Mouse (Mus musculus) liver, postnatal 0 days (tissue): ENCODE measurements around the gene Odf3l2. TPM values are rescaled to one million over a fixed set of nuclear protein-coding genes. Genes with fewer than 3 reads are reported as not detected.

ENCODE experiments used
- ATAC-seq: fragments of 200-750 bp; cut with Nextera tagmentation; 2 replicates; pipeline ENCODE4 v1.8.0; 2017; ENCODE audit warnings: mild to moderate bottlenecking, moderate library complexity
- DNase-seq: peaks from one replicate; pipeline ENCODE4 v3.0.0-alpha.2; 2016
- H3K27ac ChIP-seq: fragments of 300-500 bp; sonication (generic); 2 replicates; pipeline ENCODE4 v1.5.1; 2014; ENCODE audit warnings: antibody characterized with exemption, moderate library complexity, mild to moderate bottlenecking, low read depth
- H3K27me3 ChIP-seq: fragments of 300-500 bp; sonication (generic); 2 replicates; pipeline ENCODE4 v1.6.1; 2014; ENCODE audit warnings: low read length, control low read depth, mixed read lengths; ENCODE audit not compliant: insufficient read depth
- H3K36me3 ChIP-seq: fragments of 300-500 bp; sonication (generic); replicated peaks from 2 replicates; pipeline ENCODE4 v1.6.1; 2014; ENCODE audit warnings: mild to moderate bottlenecking, control low read depth, low read length, moderate library complexity, mixed read lengths; ENCODE audit not compliant: insufficient read depth
- H3K4me1 ChIP-seq: fragments of 300-500 bp; sonication (generic); 2 replicates; pipeline ENCODE4 v1.6.1; 2014; ENCODE audit warnings: antibody characterized with exemption, mild to moderate bottlenecking, control low read depth; ENCODE audit not compliant: insufficient read depth
- H3K4me2 ChIP-seq: fragments of 300-500 bp; sonication (generic); 2 replicates; pipeline ENCODE4 v1.6.1; 2014; ENCODE audit warnings: low read depth, mild to moderate bottlenecking, low read length, moderate library complexity, mixed read lengths
- H3K4me3 ChIP-seq: fragments of 300-500 bp; sonication (generic); 2 replicates; pipeline ENCODE4 v1.5.1; 2014; ENCODE audit warnings: low read depth, low read length
- H3K9ac ChIP-seq: fragments of 300-500 bp; sonication (generic); replicated peaks from 2 replicates; pipeline ENCODE4 v1.6.1; 2014; ENCODE audit warnings: mild to moderate bottlenecking, moderate library complexity
- H3K9me3 ChIP-seq: fragments of 300-500 bp; sonication (generic); 2 replicates; pipeline ENCODE4 v1.6.1; 2016; ENCODE audit warnings: mild to moderate bottlenecking, control low read depth, low read length, mixed read lengths
- CTCF ChIP-seq: sonication (generic); IDR thresholded peaks from 2 replicates; pipeline ENCODE4 v1.5.1; 2016; ENCODE audit warnings: antibody characterized with exemption, low read depth
- EP300 ChIP-seq: IDR thresholded peaks from 2 replicates; pipeline ENCODE4 v1.6.1; 2016; ENCODE audit warnings: antibody characterized with exemption, low read depth, mild to moderate bottlenecking
- WGBS: fragments of 180-500 bp; shearing (Covaris S2); extraction: QIAGEN DNeasy Blood & Tissue Kit; methylation state at CpG from one replicate; pipeline ENCODE4 v1.1.7; 2014; ENCODE audit not compliant: insufficient replicate concordance; 5-methylcytosine and 5-hydroxymethylcytosine counted together
- polyA plus RNA-seq: library from polyadenylated mRNA; unstranded; fragments of >200 nt; fragmentation: Nextera tagmentation; extraction: Ambion mirVana; gene quantifications from 2 replicates; pipeline ENCODE4 v1.2.1, GENCODE M21; 2015

Odf3l2 gene
- polyA plus RNA-seq, 1 experiment from 2014 or later, result not detected

DNA sequence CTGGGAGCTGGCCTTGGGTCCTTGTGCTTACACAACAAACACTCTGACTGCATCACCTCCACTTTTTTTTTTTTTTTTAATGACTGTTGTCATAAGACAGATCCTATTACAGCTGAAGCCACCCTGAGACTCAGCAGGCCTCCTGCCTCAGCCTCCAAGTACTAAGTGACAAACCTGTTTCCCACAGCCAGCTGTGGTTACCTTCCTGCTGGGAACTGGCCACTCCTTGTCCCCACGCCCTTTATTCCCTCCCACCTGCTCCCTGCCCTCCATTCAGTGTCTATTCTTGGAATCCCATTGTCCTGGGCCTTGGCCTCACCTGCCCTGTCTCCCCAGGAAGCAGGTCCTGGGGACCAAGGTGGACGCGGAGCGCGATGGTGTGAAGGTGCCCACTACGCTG, 42.0 kb upstream of the Odf3l2 start:
- no peak for ATAC-seq
- no peaks in the 10 kb centered on the region for H3K27me3 ChIP-seq
- 97% methylated on average over 6 of the region's 6 CpGs for WGBS
- H3K9me3 ChIP-seq, result no peaks in the 10 kb centered on the region
- no peak overlapping the region for H3K4me3 ChIP-seq
- H3K4me1 ChIP-seq, result peaks cover 19% of the 10 kb centered on the region
- TF ChIP-seq EP300, result no peak
- no peak for TF ChIP-seq CTCF
- no peak overlapping the region for H3K4me2 ChIP-seq
- no peak for DNase-seq
- H3K36me3 ChIP-seq, result peaks cover 49% of the 10 kb centered on the region
- H3K9ac ChIP-seq, result no peak overlapping the region
- no peak overlapping the region for H3K27ac ChIP-seq

DNA sequence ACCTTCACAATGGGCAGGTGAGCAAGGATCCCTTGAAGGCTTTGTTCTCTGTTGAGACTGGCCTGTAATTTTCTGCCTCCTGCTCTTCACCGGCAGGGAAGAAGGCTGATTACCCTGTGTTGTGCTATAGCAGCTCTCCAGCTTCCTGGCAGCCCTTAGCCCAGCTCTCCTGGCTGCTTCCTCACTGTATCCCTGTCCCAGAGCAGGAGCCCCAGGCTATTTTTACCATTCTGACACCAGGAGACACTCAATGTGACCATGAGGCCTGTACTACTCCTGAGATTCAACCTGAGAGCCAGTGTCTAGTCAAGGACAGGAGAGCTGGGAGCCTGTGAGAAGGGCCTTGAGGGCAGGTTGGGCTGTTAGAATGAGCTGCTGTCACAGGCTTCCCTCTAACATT, 41.2 kb upstream of the Odf3l2 start:
- Histone ChIP-seq H3K9me3 (no peaks in the 10 kb centered on the region), H3K36me3 (peaks cover 49% of the 10 kb centered on the region), H3K4me3 (no peak overlapping the region), H3K4me1 (peaks cover 19% of the 10 kb centered on the region), H3K27me3 (no peaks in the 10 kb centered on the region), H3K9ac (no peak overlapping the region), H3K4me2 (no peak overlapping the region), H3K27ac (no peak overlapping the region)
- 100% methylated on average over 1 of the region's 1 CpGs for WGBS
- ATAC-seq (no peak), DNase-seq (no peak)
- TF ChIP-seq CTCF (no peak), EP300 (no peak)

DNA sequence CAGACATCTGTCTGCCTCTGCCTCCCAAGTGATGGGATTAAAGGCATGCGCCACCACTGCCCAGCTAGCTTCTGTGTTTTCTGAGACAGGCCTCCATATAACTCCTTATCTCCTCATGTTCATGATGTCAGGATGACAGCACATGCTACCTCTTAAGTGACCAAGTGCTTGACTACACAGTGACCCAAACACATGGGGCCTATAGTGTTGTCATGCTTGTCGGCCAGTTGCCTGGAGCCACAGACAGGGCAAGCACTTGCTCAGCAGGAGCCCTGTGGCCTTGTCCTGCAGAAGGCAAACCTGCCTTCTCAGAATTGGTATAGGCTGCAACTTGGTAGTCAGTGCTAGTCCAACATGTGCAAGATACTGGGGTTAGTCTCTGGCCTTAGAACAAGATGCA, 40.7 kb upstream of the Odf3l2 start:
- H3K4me1 ChIP-seq, result peaks cover 22% of the 10 kb centered on the region
- TF ChIP-seq EP300 (no peak), CTCF (no peak)
- H3K27me3 ChIP-seq, result no peaks in the 10 kb centered on the region
- DNase-seq (no peak), ATAC-seq (no peak)
- H3K9ac ChIP-seq, result no peak overlapping the region
- no peaks in the 10 kb centered on the region for H3K9me3 ChIP-seq
- 83% methylated on average over 2 of the region's 2 CpGs for WGBS
- no peak overlapping the region for H3K4me2 ChIP-seq
- H3K4me3 ChIP-seq, result no peak overlapping the region
- no peak overlapping the region for H3K27ac ChIP-seq
- peaks cover 49% of the 10 kb centered on the region for H3K36me3 ChIP-seq

DNA sequence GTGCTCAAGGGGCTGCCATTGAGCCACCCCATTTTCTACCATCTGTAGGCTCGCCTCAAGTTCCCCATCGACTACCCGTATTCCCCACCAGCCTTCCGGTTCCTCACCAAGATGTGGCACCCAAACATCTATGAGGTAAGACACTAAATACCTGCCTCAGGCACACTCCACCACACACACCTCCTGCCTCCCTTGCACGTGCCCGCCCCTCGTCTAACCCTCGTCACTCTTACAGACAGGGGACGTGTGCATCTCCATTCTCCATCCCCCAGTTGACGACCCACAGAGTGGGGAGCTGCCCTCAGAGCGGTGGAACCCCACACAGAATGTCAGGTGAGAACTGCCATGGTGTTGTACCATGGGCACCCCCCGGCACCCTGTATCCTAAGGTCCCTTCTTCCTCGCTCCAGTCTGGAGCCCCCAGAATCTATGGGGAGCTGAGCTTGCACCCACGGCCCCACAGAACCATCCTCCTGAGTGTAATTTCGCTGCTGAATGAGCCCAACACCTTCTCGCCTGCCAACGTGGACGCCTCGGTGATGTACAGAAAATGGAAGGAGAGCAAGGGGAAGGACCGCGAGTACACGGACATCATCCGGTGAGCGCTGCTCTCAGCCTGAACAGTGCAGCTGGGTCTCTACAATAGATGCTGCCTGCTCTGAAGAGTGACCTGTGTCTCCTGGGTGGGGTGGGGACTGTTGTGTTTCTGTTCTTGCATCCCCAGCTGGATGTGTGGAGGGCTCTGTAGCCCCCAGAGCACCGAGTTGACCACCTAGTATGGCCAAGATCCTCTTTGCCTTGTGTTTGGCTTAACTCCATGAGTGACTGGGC, 39.4 kb upstream of the Odf3l2 start:
- 93% methylated on average over 25 of the region's 25 CpGs for WGBS
- DNase-seq (no peak), ATAC-seq (no peak)
- H3K4me1 ChIP-seq, result peaks cover 32% of the 10 kb centered on the region
- TF ChIP-seq CTCF (no peak), EP300 (no peak)
- H3K4me3 ChIP-seq, result no peak overlapping the region
- H3K27ac ChIP-seq, result no peak overlapping the region
- no peaks in the 10 kb centered on the region for H3K27me3 ChIP-seq
- H3K36me3 ChIP-seq, result peaks cover 49% of the 10 kb centered on the region
- H3K4me2 ChIP-seq, result peak overlapping the region; percentile 96; the same call in 1 of the 2 replicates
- no peaks in the 10 kb centered on the region for H3K9me3 ChIP-seq
- no peak overlapping the region for H3K9ac ChIP-seq

DNA sequence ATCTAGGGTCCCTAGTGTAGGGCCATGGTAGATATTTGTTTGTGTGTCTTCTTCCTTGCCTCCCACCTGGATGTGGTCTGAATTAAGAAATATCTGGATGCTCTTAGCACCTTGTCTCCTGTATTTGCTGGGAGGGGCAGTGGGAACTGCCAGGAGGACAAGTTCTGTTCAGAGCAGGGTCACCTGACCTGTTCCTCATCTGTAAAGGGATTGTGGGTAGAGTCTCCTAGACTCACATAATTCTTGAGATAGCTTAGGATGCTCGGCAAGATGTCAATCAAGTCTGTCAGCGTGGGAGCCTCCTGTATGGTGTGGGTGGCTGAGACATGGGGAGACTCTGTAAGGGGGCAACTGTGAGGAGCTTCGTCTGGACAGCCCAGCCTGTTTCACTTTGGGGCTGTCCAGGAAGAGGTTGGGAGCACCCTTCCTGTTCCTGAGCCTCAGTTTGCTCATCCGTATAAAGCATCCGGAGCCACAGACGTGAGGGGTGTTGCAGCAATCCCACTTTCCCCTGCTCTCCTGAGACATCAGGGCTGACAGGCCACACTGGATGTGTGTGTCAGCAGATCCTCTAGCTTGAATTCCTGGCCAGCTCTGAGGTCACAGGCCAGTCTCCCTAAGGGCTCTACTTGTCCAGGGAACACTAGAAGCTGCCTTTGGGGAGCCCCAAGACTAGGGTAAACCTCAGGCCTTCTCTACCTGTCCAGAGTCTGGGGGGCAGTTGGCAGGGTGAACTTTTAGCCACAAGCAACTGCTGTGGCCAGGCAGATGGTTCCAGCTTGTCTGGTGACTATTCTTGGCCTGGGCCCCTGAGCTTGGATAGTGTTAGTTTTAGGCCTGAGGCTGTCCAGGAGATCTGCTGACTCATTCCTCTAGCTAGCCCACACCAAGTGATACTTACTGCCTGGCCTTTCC, 38.4 kb upstream of the Odf3l2 start:
- Histone ChIP-seq H3K9me3 (no peaks in the 10 kb centered on the region), H3K4me1 (peaks cover 32% of the 10 kb centered on the region), H3K4me2 (peak overlapping the region; percentile 96), H3K9ac (peak overlapping the region; percentile 91), H3K27ac (peak overlapping the region; percentile 97), H3K4me3 (peak overlapping the region; percentile 88), H3K36me3 (peaks cover 45% of the 10 kb centered on the region), H3K27me3 (no peaks in the 10 kb centered on the region)
- DNase-seq (no peak), ATAC-seq (no peak)
- TF ChIP-seq EP300, result no peak
- WGBS, result 75% methylated on average over 6 of the region's 6 CpGs

DNA sequence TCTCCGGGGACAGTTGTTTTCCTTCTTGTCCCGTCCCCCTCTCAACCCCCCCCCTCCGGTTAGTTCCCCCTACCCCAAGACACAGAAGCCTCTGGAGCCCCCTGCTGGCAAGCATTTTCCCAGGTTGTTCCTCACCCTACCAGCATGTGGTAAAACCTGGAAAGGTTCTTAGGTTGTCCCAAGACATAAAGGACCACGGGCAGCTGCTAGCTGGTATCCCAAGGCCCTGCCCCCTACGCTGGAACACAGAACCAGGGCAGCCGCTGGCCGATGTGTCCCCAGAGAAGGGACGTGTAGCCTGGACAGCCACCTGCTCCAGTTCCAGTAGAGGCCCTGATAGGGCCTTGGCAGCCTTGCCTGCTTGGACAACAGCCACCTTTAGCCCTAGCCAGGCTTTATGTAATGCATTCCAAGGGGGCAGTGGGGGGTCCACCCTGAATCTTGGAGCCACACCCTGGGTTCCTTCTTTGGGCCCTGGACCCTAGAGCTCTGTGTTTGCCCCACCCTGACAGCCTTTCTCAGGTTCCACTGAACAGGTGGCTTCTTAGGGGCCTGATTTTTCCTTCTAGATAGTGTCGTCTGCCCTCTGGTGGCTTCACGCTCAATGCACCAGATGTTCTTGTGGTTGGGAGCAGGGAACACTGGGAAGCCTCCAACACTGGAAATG, 37.5 kb upstream of the Odf3l2 start:
- H3K9me3 ChIP-seq, result no peaks in the 10 kb centered on the region
- peak overlapping the region; percentile 88 for H3K4me3 ChIP-seq
- H3K4me2 ChIP-seq, result peak overlapping the region; percentile 96
- ATAC-seq (no peak), DNase-seq (peak; percentile 81)
- peaks cover 32% of the 10 kb centered on the region for H3K4me1 ChIP-seq
- peaks cover 36% of the 10 kb centered on the region for H3K36me3 ChIP-seq
- WGBS, result 1% methylated on average over 10 of the region's 10 CpGs
- peak overlapping the region; percentile 91 for H3K9ac ChIP-seq
- H3K27ac ChIP-seq, result peak overlapping the region; percentile 97
- no peaks in the 10 kb centered on the region for H3K27me3 ChIP-seq
- TF ChIP-seq EP300 (no peak), CTCF (peak; percentile 68)
